Mouse (Mus musculus) midbrain, embryonic 11.5 days (tissue): ENCODE results near the gene Fdx1l. TPM values are rescaled to one million over a fixed set of nuclear protein-coding genes. Genes with fewer than 3 reads are reported as not detected.

Source experiments
- ATAC-seq: fragments of 200-750 bp; cut with Nextera tagmentation; 2 replicates; pipeline ENCODE4 v1.8.0; 2017; ENCODE audit warnings: moderate TSS enrichment, moderate library complexity; ENCODE audit not compliant: low FRiP score
- DNase-seq: peaks from one replicate; pipeline ENCODE4 v3.0.0; 2015; ENCODE audit warnings: low spot score; ENCODE audit errors: missing footprints
- H3K27ac ChIP-seq: fragments of 300-500 bp; sonication (generic); 2 replicates; pipeline ENCODE4 v1.5.1; 2014; ENCODE audit warnings: low read depth, low read length
- H3K27me3 ChIP-seq: fragments of 300-500 bp; sonication (generic); 2 replicates; pipeline ENCODE4 v1.6.1; 2014; ENCODE audit warnings: mild to moderate bottlenecking, low read length, moderate library complexity, mixed read lengths; ENCODE audit not compliant: control insufficient read depth, insufficient read depth
- H3K36me3 ChIP-seq: fragments of 300-500 bp; sonication (generic); 2 replicates; pipeline ENCODE4 v1.6.1; 2014; ENCODE audit warnings: mild to moderate bottlenecking, low read length, moderate library complexity, mixed read lengths; ENCODE audit not compliant: control insufficient read depth, insufficient read depth
- H3K4me1 ChIP-seq: fragments of 300-500 bp; sonication (generic); 2 replicates; pipeline ENCODE4 v1.6.1; 2014; ENCODE audit warnings: low read length; ENCODE audit not compliant: control insufficient read depth, insufficient read depth
- H3K4me2 ChIP-seq: fragments of 300-500 bp; sonication (generic); 2 replicates; pipeline ENCODE4 v1.6.1; 2014; ENCODE audit warnings: mild to moderate bottlenecking, moderate library complexity
- H3K4me3 ChIP-seq: fragments of 300-500 bp; sonication (generic); 2 replicates; pipeline ENCODE4 v1.5.1; 2014; ENCODE audit warnings: low read depth, low read length
- H3K9ac ChIP-seq: fragments of 300-500 bp; sonication (generic); 2 replicates; pipeline ENCODE4 v1.6.1; 2014; ENCODE audit warnings: low read length
- H3K9me3 ChIP-seq: fragments of 300-500 bp; sonication (generic); 2 replicates; pipeline ENCODE4 v1.6.1; 2016; ENCODE audit warnings: low read length; ENCODE audit not compliant: control insufficient read depth
- WGBS: fragments of 180-500 bp; shearing (Covaris S2); extraction: QIAGEN DNeasy Blood & Tissue Kit; methylation state at CpG from one replicate; pipeline ENCODE4 v1.1.7; 2014; 5-methylcytosine and 5-hydroxymethylcytosine counted together
- polyA plus RNA-seq: library from polyadenylated mRNA; unstranded; fragments of >200 nt; fragmentation: Nextera tagmentation; extraction: Ambion mirVana; gene quantifications from 2 replicates; pipeline ENCODE4 v1.2.1, GENCODE M21; 2014

The Fdx1l gene
- polyA plus RNA-seq, 1 experiment from 2014 or later, result 50.4 TPM

DNA sequence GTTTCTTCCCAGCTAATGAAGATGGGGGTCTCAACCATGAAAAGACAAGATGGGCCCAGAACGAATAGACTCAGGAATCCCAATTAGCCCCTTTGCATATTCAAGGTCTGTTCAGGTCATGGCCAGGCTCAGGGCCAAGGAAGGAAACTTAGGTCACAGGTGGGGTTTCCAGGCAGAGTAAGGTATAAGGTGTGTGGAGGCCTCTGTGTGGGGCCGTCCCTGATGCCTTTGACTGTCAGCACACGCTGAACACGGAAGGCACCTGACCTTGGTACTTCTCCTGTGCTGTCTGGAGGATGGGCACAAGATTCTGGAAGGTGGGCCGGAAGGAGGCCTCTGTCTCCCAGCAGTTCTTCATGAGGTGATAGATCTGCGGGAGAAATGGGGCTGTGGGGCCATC is 31.4 kb upstream of the Fdx1l start:
- Histone ChIP-seq H3K36me3 (no peaks in the 10 kb centered on the region), H3K9me3 (no peaks in the 10 kb centered on the region), H3K4me3 (no peak overlapping the region), H3K4me2 (no peak overlapping the region), H3K27me3 (no peaks in the 10 kb centered on the region), H3K27ac (no peak overlapping the region), H3K9ac (no peak overlapping the region), H3K4me1 (peaks cover 4% of the 10 kb centered on the region; the same call in 1 of the 2 replicates)
- ATAC-seq (no peak), DNase-seq (no peak)
- 92% methylated on average over 6 of the region's 6 CpGs for WGBS

DNA sequence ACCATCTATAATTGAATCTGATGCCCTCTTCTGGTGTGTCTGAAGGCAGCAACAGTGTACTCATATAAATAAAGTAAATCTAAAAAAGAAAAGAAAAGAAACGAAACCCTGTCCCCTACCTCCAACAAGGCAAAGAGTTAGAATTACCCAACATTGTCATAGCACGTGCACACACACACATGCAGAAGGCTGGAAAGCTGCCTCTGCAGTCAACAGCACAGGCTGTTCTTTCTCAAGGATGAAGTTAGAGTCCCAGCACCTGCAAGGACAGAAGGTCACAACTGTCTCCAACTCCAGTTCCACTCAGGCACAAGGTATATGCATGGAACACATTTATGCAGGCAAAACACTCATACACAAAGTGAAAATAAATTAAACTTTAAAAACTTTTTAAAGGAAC is 28.7 kb upstream of the Fdx1l start:
- Histone ChIP-seq H3K27me3 (no peaks in the 10 kb centered on the region), H3K9me3 (no peaks in the 10 kb centered on the region), H3K4me1 (peaks cover 4% of the 10 kb centered on the region; the same call in 1 of the 2 replicates), H3K9ac (no peak overlapping the region), H3K36me3 (no peaks in the 10 kb centered on the region), H3K4me3 (no peak overlapping the region), H3K4me2 (no peak overlapping the region), H3K27ac (no peak overlapping the region)
- DNase-seq, result no peak
- no peak for ATAC-seq
- WGBS, result 90% methylated on average over 2 of the region's 2 CpGs

GRCm38 (mm10) chr9:21100447-21101161 is 27.2 kb upstream of the Fdx1l start:
- H3K27me3 ChIP-seq, result no peaks in the 10 kb centered on the region
- H3K9me3 ChIP-seq, result no peaks in the 10 kb centered on the region
- no peak for ATAC-seq
- H3K9ac ChIP-seq, result no peak overlapping the region
- no peaks in the 10 kb centered on the region for H3K36me3 ChIP-seq
- peaks cover 4% of the 10 kb centered on the region; the same call in 1 of the 2 replicates for H3K4me1 ChIP-seq
- no peak overlapping the region for H3K27ac ChIP-seq
- DNase-seq, result peak; percentile 85
- H3K4me2 ChIP-seq, result no peak overlapping the region
- WGBS, result 39% methylated on average over 15 of the region's 15 CpGs
- no peak overlapping the region for H3K4me3 ChIP-seq

DNA sequence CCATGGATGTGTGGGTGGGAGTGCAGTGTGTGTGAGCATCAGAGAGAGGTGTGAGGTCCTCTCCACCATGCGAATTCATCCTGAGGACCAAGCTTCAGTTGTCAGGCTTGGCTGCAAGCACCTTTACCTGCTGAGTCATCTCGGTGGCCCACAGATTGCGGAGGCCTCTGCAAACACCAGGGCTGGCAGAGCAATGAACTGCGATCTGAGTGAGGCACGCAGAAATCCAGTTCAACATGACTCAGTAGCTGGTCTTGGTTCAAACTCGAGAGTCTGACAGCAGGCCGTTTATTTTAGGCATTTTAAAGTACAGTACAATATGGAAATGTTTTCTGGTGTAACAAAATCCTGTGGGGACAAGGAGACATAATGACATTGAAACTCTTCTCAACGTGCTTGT is 24.4 kb upstream of the Fdx1l start:
- WGBS, result 87% methylated on average over 8 of the region's 8 CpGs
- ATAC-seq, result no peak
- H3K36me3 ChIP-seq, result no peaks in the 10 kb centered on the region; the same call in 1 of the 2 replicates

DNA sequence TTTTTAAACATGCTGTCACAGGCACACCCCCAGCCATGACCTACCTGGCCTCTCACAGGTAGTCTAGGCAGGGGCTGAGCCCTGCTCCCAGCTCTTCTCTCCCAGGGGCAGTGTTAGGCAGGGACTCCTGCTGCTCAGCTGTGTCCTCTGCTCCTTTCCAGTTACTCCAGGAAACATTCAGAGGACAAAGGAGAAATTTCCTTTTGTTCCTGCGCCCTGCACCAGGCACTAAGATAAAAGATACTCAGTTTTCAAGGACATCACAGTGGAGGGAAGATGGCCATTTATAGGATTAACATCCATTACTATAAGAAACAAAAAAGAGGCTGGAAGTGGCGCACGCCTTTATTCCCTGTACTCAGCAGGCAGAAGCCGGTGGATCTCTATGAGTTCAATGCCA is 22.5 kb upstream of the Fdx1l start:
- Histone ChIP-seq H3K27ac (no peak overlapping the region), H3K9me3 (no peaks in the 10 kb centered on the region), H3K4me2 (no peak overlapping the region), H3K27me3 (no peaks in the 10 kb centered on the region), H3K4me1 (peaks cover 8% of the 10 kb centered on the region), H3K4me3 (no peak overlapping the region), H3K36me3 (no peaks in the 10 kb centered on the region; the same call in 1 of the 2 replicates), H3K9ac (no peak overlapping the region)
- DNase-seq (no peak), ATAC-seq (no peak)
- 84% methylated on average over 4 of the region's 4 CpGs for WGBS

More for the DNA sequence above, 24.4 kb upstream of the Fdx1l start:
- Histone ChIP-seq H3K27ac (no peak overlapping the region), H3K4me1 (peaks cover 4% of the 10 kb centered on the region; the same call in 1 of the 2 replicates), H3K4me3 (no peak overlapping the region), H3K4me2 (no peak overlapping the region), H3K27me3 (no peaks in the 10 kb centered on the region), H3K9ac (no peak overlapping the region), H3K9me3 (no peaks in the 10 kb centered on the region)
- no peak for DNase-seq

- H3K27me3 ChIP-seq, result no peaks in the 10 kb centered on the region
- H3K27ac ChIP-seq, result no peak overlapping the region
- H3K4me3 ChIP-seq, result no peak overlapping the region
- no peak overlapping the region for H3K4me2 ChIP-seq
- peaks cover 8% of the 10 kb centered on the region; the same call in 1 of the 2 replicates for H3K36me3 ChIP-seq
- H3K9ac ChIP-seq, result no peak overlapping the region
- peaks cover 12% of the 10 kb centered on the region for H3K4me1 ChIP-seq
- ATAC-seq (no peak), DNase-seq (no peak)
- H3K9me3 ChIP-seq, result no peaks in the 10 kb centered on the region
- 93% methylated on average over 9 of the region's 9 CpGs for WGBS
Measured at GRCm38 (mm10) chr9:21093423-21093822, 20.0 kb upstream of the Fdx1l start.

- ATAC-seq, result peak; percentile 100
- Histone ChIP-seq H3K9me3 (no peaks in the 10 kb centered on the region), H3K9ac (peak within 1 kb of the TSS; percentile 89), H3K27me3 (no peaks in the 10 kb centered on the region), H3K36me3 (peaks cover 11% of the 10 kb centered on the region; the same call in 1 of the 2 replicates), H3K4me1 (peaks cover 12% of the 10 kb centered on the region), H3K4me2 (peak within 1 kb of the TSS; percentile 89), H3K27ac (peak within 1 kb of the TSS; percentile 71), H3K4me3 (peak within 1 kb of the TSS; percentile 76)
- peak; percentile 99 for DNase-seq
- under 1% methylated on average over 54 of the region's 54 CpGs for WGBS
Measured at GRCm38 (mm10) chr9:21091707-21092320, 18.4 kb upstream of the Fdx1l start, which contains the start of the genes Gm38431 and Raver1. Gm38431 (minus strand) TSS chr9:21091997. Raver1 (minus strand) TSS chr9:21092008.

DNA sequence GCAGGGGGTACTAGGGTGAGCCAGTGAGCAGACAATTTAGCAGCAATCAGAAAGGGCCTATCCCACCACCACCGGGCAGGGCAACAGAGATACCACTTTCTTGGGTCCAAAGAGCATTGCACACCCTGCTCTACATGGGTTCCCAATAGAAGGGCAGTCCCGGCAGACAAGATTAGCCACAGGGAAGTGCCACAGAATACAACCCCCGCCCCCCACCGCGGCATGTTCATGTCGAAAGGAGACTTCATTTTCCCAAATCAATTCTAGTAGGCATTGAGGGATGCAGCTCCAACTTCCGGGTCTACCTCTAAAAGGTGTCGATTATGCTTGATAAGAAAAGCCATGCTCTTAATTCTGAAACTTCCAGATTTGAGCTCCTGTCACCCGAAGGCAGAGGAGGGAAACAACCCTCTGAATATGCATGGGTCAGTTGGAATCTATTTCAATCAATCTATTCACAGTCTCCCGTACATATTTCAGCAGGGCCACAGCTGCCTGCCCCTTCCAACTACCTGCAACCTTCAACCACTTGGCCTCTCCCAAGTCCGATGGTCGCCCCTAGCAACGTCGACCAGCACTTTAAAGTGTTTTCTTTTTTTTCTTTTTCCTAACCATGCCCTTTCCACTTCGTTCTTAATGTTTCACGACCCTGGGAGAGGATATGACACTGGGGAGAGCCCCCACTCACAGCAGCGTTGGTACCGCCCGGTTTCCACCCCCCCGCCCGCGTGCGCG is 17.7 kb upstream of the Fdx1l start:
- peak overlapping the region; percentile 89 for H3K9ac ChIP-seq
- peak overlapping the region; percentile 71 for H3K27ac ChIP-seq
- DNase-seq (peak; percentile 88), ATAC-seq (peak; percentile 26)
- peak overlapping the region; percentile 76 for H3K4me3 ChIP-seq
- no peaks in the 10 kb centered on the region for H3K9me3 ChIP-seq
- WGBS, result 3% methylated on average over 24 of the region's 24 CpGs
- H3K4me1 ChIP-seq, result peaks cover 12% of the 10 kb centered on the region
- peak overlapping the region; percentile 89 for H3K4me2 ChIP-seq
- H3K36me3 ChIP-seq, result peaks cover 15% of the 10 kb centered on the region; the same call in 1 of the 2 replicates
- H3K27me3 ChIP-seq, result no peaks in the 10 kb centered on the region
